Mouse (Mus musculus): ENCODE data around the gene Jph3. TPM values are rescaled to one million over a fixed set of nuclear protein-coding genes. Genes with fewer than 3 reads are reported as not detected.

Jph3 gene
- polyA plus RNA-seq, 1 experiment from 2014 or later: 106 TPM

DNA sequence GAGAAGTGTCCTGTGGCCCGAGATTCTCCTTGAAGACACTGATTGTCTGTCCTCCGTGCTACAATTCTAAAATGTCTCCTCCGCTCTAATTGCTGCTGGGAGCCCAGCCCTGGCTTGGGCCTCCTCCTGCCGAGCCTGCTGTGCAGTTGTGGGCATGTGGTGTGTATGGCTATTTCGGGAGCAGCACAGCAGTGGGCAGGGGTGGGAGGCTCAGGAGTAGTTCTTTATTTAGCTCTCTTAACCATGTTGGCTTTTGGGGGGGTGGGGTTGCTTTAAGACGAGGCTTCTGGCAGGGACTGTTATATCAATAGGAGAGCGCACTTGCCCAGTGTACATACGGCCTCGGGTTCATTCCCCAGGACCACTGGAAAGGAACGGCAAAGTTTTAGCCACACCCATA lies 57.1 kb downstream of the Jph3 start:
- no peak overlapping the region for H3K27ac ChIP-seq (ENCODE audit: low read length)
- H3K4me2 ChIP-seq (ENCODE audit: low read length): no peak overlapping the region
- peaks cover 6% of the 10 kb centered on the region; the same call in 1 of the 2 replicates for H3K36me3 ChIP-seq (ENCODE audit: control insufficient read depth, insufficient read depth, low read length)
- H3K9ac ChIP-seq (ENCODE audit: low read depth, low read length): no peak overlapping the region
- 60% methylated on average over 10 of the region's 10 CpGs for WGBS
- H3K4me3 ChIP-seq (ENCODE audit: low read depth, low read length): no peak overlapping the region
- H3K4me1 ChIP-seq (ENCODE audit: control insufficient read depth, insufficient read depth, low read length): no peaks in the 10 kb centered on the region
- H3K9me3 ChIP-seq (replicated peaks; ENCODE audit: control insufficient read depth, low read length, poor library complexity, severe bottlenecking): no peaks in the 10 kb centered on the region
- H3K27me3 ChIP-seq (ENCODE audit: control insufficient read depth, insufficient read depth, low read depth, low read length): no peaks in the 10 kb centered on the region
- ATAC-seq: no peak

DNA sequence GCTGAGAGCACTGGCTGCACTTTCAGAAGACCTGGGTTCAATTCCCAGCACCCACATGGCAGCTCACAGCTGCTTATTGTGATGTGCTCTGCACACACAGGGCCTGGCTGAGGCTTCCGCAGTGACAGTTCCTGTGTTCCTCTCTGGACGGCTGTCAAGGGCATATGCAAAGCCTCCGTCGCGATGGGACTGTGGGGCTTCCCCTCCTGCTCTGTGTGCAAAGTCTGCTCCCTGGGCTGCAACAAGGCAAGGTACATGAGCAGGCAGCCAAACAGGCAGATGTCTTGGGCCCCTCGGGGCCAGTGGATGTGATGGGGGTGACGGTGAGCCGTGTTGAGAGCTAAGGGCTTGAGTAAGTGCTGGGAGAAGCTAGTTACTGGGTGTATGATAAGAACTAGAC lies 59.4 kb downstream of the Jph3 start:
- WGBS: 78% methylated on average over 8 of the region's 8 CpGs

DNA sequence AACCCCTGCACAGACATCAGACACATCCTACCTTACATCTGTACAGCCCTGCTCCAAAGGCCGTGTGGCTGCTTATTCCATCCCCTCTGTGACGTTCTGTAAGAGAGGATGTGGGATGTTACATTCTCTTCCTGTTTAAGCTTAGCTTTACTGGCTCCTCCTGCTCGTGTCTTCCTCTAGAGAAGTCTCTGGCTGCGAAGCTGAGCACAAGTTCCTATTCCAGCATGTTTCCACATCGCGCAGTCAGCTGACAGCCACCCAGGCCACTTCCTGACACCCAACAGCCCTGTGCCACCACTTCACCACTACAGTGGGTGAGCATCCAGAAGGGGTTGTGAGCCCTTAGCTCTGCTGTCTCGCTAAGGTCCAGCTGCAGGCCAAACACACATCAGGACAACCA lies 62.7 kb downstream of the Jph3 start:
- Histone ChIP-seq H3K9me3 (replicated peaks; ENCODE audit: control insufficient read depth, low read length, poor library complexity, severe bottlenecking) (no peaks in the 10 kb centered on the region), H3K9ac (ENCODE audit: low read depth, low read length) (no peak overlapping the region), H3K27ac (ENCODE audit: low read length) (no peak overlapping the region), H3K27me3 (ENCODE audit: control insufficient read depth, insufficient read depth, low read depth, low read length) (no peaks in the 10 kb centered on the region), H3K4me2 (ENCODE audit: low read length) (no peak overlapping the region), H3K4me3 (ENCODE audit: low read depth, low read length) (no peak overlapping the region), H3K36me3 (ENCODE audit: control insufficient read depth, insufficient read depth, low read length) (peaks cover 7% of the 10 kb centered on the region; the same call in 1 of the 2 replicates), H3K4me1 (ENCODE audit: control insufficient read depth, insufficient read depth, low read length) (no peaks in the 10 kb centered on the region)
- ATAC-seq: no peak
- WGBS: 86% methylated on average over 7 of the region's 7 CpGs

More for the DNA sequence above, 59.4 kb downstream of the Jph3 start:
- Histone ChIP-seq H3K36me3 (ENCODE audit: control insufficient read depth, insufficient read depth, low read length) (peaks cover 6% of the 10 kb centered on the region; the same call in 1 of the 2 replicates), H3K9ac (ENCODE audit: low read depth, low read length) (no peak overlapping the region), H3K9me3 (replicated peaks; ENCODE audit: control insufficient read depth, low read length, poor library complexity, severe bottlenecking) (no peaks in the 10 kb centered on the region), H3K4me3 (ENCODE audit: low read depth, low read length) (no peak overlapping the region), H3K4me2 (ENCODE audit: low read length) (no peak overlapping the region), H3K27me3 (ENCODE audit: control insufficient read depth, insufficient read depth, low read depth, low read length) (no peaks in the 10 kb centered on the region), H3K27ac (ENCODE audit: low read length) (no peak overlapping the region), H3K4me1 (ENCODE audit: control insufficient read depth, insufficient read depth, low read length) (no peaks in the 10 kb centered on the region)
- no peak for ATAC-seq

DNA sequence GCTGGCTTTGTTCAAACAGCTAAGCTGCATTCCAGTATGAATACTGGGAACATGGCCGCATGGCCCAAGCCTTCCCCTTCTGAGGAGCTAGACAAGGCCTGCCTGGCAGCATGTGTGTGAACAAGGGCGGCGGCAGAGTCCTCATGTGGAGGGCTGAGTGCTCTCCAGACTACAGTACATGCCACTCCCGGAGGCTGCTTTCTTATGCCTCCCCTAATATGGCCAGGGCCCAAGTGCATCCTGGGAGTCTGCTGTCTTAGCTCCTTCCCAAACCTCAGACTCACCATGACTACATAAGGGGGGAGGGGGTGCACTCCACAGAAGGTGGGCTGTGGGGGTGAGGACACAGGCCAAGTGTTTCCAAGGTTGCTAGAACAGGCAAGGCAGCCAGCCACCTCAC lies 63.2 kb downstream of the Jph3 start:
- no peak overlapping the region for H3K27ac ChIP-seq (ENCODE audit: low read length)
- H3K36me3 ChIP-seq (ENCODE audit: control insufficient read depth, insufficient read depth, low read length): peaks cover 7% of the 10 kb centered on the region; the same call in 1 of the 2 replicates
- H3K9me3 ChIP-seq (replicated peaks; ENCODE audit: control insufficient read depth, low read length, poor library complexity, severe bottlenecking): no peaks in the 10 kb centered on the region
- 85% methylated on average over 4 of the region's 4 CpGs for WGBS
- H3K4me2 ChIP-seq (ENCODE audit: low read length): no peak overlapping the region
- no peak overlapping the region for H3K4me3 ChIP-seq (ENCODE audit: low read depth, low read length)
- no peak for ATAC-seq
- no peaks in the 10 kb centered on the region for H3K27me3 ChIP-seq (ENCODE audit: control insufficient read depth, insufficient read depth, low read depth, low read length)
- H3K4me1 ChIP-seq (ENCODE audit: control insufficient read depth, insufficient read depth, low read length): no peaks in the 10 kb centered on the region
- no peak overlapping the region for H3K9ac ChIP-seq (ENCODE audit: low read depth, low read length)

DNA sequence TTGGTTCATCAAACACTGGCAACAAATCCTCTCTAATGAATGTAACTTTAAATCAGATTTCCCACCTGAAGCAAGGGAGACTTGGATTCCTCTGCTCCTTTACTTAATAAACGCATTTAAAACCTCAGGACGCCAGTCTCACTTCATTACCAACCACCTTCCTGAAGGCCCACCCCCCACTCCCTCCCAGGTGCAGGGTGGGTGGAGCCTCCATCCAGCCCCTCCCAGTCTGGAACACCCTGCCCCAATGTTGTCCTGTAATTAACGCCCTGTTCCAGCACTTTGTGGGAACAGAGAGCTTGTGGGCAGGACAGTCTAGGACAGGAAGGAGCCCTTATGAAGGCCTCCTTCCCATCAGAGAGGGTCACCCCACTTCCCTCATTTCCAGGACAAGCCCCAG lies 64.7 kb downstream of the Jph3 start:
- no peaks in the 10 kb centered on the region for H3K27me3 ChIP-seq (ENCODE audit: control insufficient read depth, insufficient read depth, low read depth, low read length)
- ATAC-seq: no peak
- no peaks in the 10 kb centered on the region for H3K4me1 ChIP-seq (ENCODE audit: control insufficient read depth, insufficient read depth, low read length)
- no peak overlapping the region for H3K27ac ChIP-seq (ENCODE audit: low read length)
- no peak overlapping the region for H3K4me3 ChIP-seq (ENCODE audit: low read depth, low read length)
- H3K36me3 ChIP-seq (ENCODE audit: control insufficient read depth, insufficient read depth, low read length): peaks cover 13% of the 10 kb centered on the region
- H3K9me3 ChIP-seq (replicated peaks; ENCODE audit: control insufficient read depth, low read length, poor library complexity, severe bottlenecking): no peaks in the 10 kb centered on the region
- no peak overlapping the region for H3K4me2 ChIP-seq (ENCODE audit: low read length)
- whole genome bisulfite sequencing: 54% methylated on average over 3 of the region's 3 CpGs
- no peak overlapping the region for H3K9ac ChIP-seq (ENCODE audit: low read depth, low read length)

DNA sequence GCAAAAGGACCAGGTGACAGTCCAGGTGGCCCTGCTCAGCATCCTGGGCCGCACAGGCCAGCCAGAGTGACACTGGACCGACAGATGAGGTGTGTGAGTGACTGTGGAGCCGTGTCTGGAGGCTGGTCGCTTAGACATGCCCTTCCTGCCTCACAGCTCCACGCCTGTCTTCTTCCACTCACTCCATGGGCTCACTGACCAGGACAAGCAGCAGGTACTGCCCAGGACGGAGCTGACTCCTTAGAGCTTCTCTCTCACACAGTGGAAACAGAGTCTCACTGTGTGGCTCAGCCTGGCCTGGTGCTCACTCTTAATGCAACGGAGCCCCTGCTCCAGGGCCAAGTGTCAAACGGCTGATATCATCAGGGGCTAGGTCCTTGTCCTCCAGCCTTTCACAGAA lies 66.0 kb downstream of the Jph3 start:
- no peaks in the 10 kb centered on the region for H3K27me3 ChIP-seq (ENCODE audit: control insufficient read depth, insufficient read depth, low read depth, low read length)
- H3K4me2 ChIP-seq (ENCODE audit: low read length): no peak overlapping the region
- H3K27ac ChIP-seq (ENCODE audit: low read length): no peak overlapping the region
- H3K4me3 ChIP-seq (ENCODE audit: low read depth, low read length): no peak overlapping the region
- peaks cover 9% of the 10 kb centered on the region for H3K36me3 ChIP-seq (ENCODE audit: control insufficient read depth, insufficient read depth, low read length)
- no peaks in the 10 kb centered on the region for H3K4me1 ChIP-seq (ENCODE audit: control insufficient read depth, insufficient read depth, low read length)
- no peak for ATAC-seq
- no peaks in the 10 kb centered on the region for H3K9me3 ChIP-seq (replicated peaks; ENCODE audit: control insufficient read depth, low read length, poor library complexity, severe bottlenecking)
- no peak overlapping the region for H3K9ac ChIP-seq (ENCODE audit: low read depth, low read length)
- 93% methylated on average over 8 of the region's 8 CpGs for WGBS

DNA sequence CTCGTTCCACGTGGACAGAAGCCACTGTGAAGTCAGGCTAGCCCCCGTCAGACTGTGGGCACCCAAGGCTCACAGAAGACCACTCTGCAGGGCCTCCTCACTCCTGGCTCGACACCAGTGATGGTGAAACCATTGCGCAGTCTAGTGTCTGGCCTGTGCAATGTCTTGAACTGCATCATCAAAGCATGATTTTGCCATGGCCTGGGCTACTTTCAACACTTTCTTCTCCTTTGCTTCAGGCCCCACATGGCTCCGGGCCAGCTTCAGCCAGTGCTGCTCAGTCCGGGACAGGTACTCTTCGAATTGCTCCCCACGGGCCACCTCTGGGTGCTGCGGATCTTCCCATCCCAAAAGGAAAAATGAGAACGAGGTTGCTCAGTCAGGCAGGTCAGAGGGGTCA lies 67.0 kb downstream of the Jph3 start:
- H3K4me1 ChIP-seq (ENCODE audit: control insufficient read depth, insufficient read depth, low read length): no peaks in the 10 kb centered on the region
- no peak overlapping the region for H3K27ac ChIP-seq (ENCODE audit: low read length)
- ATAC-seq: no peak
- no peak overlapping the region for H3K9ac ChIP-seq (ENCODE audit: low read depth, low read length)
- 92% methylated on average over 11 of the region's 11 CpGs for WGBS
- H3K9me3 ChIP-seq (replicated peaks; ENCODE audit: control insufficient read depth, low read length, poor library complexity, severe bottlenecking): no peaks in the 10 kb centered on the region
- no peak overlapping the region for H3K4me3 ChIP-seq (ENCODE audit: low read depth, low read length)
- peaks cover 13% of the 10 kb centered on the region for H3K36me3 ChIP-seq (ENCODE audit: control insufficient read depth, insufficient read depth, low read length)
- no peak overlapping the region for H3K4me2 ChIP-seq (ENCODE audit: low read length)
- H3K27me3 ChIP-seq (ENCODE audit: control insufficient read depth, insufficient read depth, low read depth, low read length): no peaks in the 10 kb centered on the region

DNA sequence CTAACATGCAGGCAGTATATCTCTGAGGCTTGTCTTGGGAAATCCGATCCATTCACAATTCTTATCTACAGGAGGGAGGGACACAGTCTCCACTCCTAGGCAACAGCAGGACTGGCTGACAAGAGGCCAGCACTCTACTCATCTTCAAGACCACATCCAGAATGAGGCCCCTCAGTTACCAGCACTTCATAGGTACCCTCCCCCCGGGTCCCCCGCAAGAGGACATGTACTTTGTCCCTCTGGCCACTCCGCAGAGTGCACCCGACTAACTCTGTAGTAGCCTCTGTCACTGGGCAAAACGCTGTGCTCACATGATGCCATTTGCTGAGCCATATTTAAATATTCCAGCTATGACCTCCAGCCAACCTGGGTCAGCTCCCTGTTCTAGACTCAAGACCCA lies 69.0 kb downstream of the Jph3 start:
- no peak overlapping the region for H3K27ac ChIP-seq (ENCODE audit: low read length)
- no peaks in the 10 kb centered on the region for H3K4me1 ChIP-seq (ENCODE audit: control insufficient read depth, insufficient read depth, low read length)
- H3K27me3 ChIP-seq (ENCODE audit: control insufficient read depth, insufficient read depth, low read depth, low read length): no peaks in the 10 kb centered on the region
- no peak overlapping the region for H3K9ac ChIP-seq (ENCODE audit: low read depth, low read length)
- ATAC-seq: no peak
- peaks cover 13% of the 10 kb centered on the region for H3K36me3 ChIP-seq (ENCODE audit: control insufficient read depth, insufficient read depth, low read length)
- WGBS: 98% methylated on average over 6 of the region's 6 CpGs
- no peak overlapping the region for H3K4me3 ChIP-seq (ENCODE audit: low read depth, low read length)
- no peaks in the 10 kb centered on the region for H3K9me3 ChIP-seq (replicated peaks; ENCODE audit: control insufficient read depth, low read length, poor library complexity, severe bottlenecking)
- H3K4me2 ChIP-seq (ENCODE audit: low read length): no peak overlapping the region

DNA sequence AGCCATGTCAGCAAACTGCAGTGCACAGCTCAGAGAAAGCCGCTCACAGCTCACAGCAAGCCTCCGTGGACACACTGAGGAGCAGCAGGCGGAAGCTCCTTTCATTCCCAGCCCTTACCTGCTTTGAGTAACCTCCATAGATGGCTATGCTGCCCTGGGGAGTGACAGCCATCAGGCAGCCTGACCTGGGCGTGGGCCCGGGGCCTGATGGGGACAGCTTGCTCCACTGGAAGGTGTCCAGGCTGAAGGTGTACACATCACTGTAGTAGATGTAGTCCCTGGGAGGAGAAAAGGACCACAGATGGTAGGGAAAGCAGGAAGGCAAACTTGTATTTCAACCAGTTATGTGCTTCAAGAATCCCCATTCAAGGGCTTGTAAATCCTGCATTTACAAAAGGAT lies 75.4 kb downstream of the Jph3 start:
- no peaks in the 10 kb centered on the region for H3K4me1 ChIP-seq (ENCODE audit: control insufficient read depth, insufficient read depth, low read length)
- H3K27ac ChIP-seq (ENCODE audit: low read length): no peak overlapping the region
- no peaks in the 10 kb centered on the region for H3K27me3 ChIP-seq (ENCODE audit: control insufficient read depth, insufficient read depth, low read depth, low read length)
- peaks cover 23% of the 10 kb centered on the region for H3K36me3 ChIP-seq (ENCODE audit: control insufficient read depth, insufficient read depth, low read length)
- H3K4me2 ChIP-seq (ENCODE audit: low read length): no peak overlapping the region
- no peak overlapping the region for H3K9ac ChIP-seq (ENCODE audit: low read depth, low read length)
- 97% methylated on average over 5 of the region's 5 CpGs for WGBS
- ATAC-seq: no peak
- H3K9me3 ChIP-seq (replicated peaks; ENCODE audit: control insufficient read depth, low read length, poor library complexity, severe bottlenecking): no peaks in the 10 kb centered on the region
- H3K4me3 ChIP-seq (ENCODE audit: low read depth, low read length): no peak overlapping the region

DNA sequence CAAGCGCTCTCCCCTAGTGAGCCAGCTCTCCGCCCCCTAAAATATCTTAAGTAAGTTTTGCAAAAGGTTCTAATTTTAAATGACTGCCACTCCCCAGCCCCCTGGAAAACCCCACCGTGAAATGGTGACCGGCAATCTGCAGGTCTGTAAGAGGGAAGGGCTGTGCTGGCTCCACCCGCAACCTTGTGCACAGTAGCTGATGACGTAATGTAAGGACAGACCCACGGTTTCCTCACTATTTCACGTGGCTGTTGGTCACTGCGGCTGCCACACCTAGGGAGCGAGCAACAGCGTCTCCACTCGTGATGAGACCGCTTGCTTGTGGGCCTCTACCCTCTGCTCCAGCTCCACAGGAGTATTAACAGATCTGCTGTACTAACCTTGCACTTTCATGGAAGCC lies 76.7 kb downstream of the Jph3 start:
- H3K9ac ChIP-seq (ENCODE audit: low read depth, low read length): no peak overlapping the region
- H3K9me3 ChIP-seq (replicated peaks; ENCODE audit: control insufficient read depth, low read length, poor library complexity, severe bottlenecking): no peaks in the 10 kb centered on the region
- ATAC-seq: no peak
- H3K4me3 ChIP-seq (ENCODE audit: low read depth, low read length): no peak overlapping the region
- no peaks in the 10 kb centered on the region for H3K27me3 ChIP-seq (ENCODE audit: control insufficient read depth, insufficient read depth, low read depth, low read length)
- H3K27ac ChIP-seq (ENCODE audit: low read length): no peak overlapping the region
- WGBS: 97% methylated on average over 13 of the region's 13 CpGs
- peaks cover 21% of the 10 kb centered on the region for H3K36me3 ChIP-seq (ENCODE audit: control insufficient read depth, insufficient read depth, low read length)
- no peak overlapping the region for H3K4me2 ChIP-seq (ENCODE audit: low read length)
- no peaks in the 10 kb centered on the region for H3K4me1 ChIP-seq (ENCODE audit: control insufficient read depth, insufficient read depth, low read length)
